Mouse (Mus musculus) MEL (cell line): Measurements from ENCODE around the gene Atp6v1g2. TPM values are rescaled to one million over a fixed set of nuclear protein-coding genes. Genes with fewer than 3 reads are reported as not detected.
A peak's percentile ranks its signal among the peaks of the same experiment; 100 is the strongest.

Experiments used
- DNase-seq: peaks from one replicate; pipeline ENCODE4 v3.0.0; 2011; ENCODE audit warnings: low read depth, low spot score
- H3K27ac ChIP-seq: 2 replicates; pipeline ENCODE4 v1.5.1; 2012; ENCODE audit warnings: low read depth, mild to moderate bottlenecking, control low read depth, low read length, moderate library complexity; ENCODE audit not compliant: control insufficient read depth
- H3K27me3 ChIP-seq, 2 experiments: fragments of 150-350 bp in 1 of 2; sonication (generic) in 1 of 2; 2 replicates each; pipeline ENCODE4 v1.6.1; 2012; ENCODE audit warnings: low read length in 2 of 2, mild to moderate bottlenecking in 2 of 2, improper control_type of control experiment in 1 of 2, moderate library complexity in 1 of 2; ENCODE audit not compliant: insufficient read depth in 2 of 2, control insufficient read depth in 1 of 2
- H3K36me3 ChIP-seq, 2 experiments: 2 replicates each; pipeline ENCODE4 v1.6.1; 2012 to 2014; ENCODE audit warnings: low read length in 2 of 2, improper control_type of control experiment in 1 of 2, inconsistent platforms in 1 of 2, mild to moderate bottlenecking in 1 of 2; ENCODE audit not compliant: insufficient read depth in 2 of 2, control insufficient read depth in 1 of 2
- H3K4me1 ChIP-seq, 2 experiments: fragments of 150-350 bp in 1 of 2; sonication (generic) in 1 of 2; 2 replicates each; pipeline ENCODE4 v1.6.1; 2012; ENCODE audit warnings: low read length in 2 of 2, improper control_type of control experiment in 1 of 2, mild to moderate bottlenecking in 1 of 2; ENCODE audit not compliant: insufficient read depth in 2 of 2, control insufficient read depth in 1 of 2
- H3K4me3 ChIP-seq, 2 experiments: fragments of 150-350 bp in 1 of 2; sonication (generic) in 1 of 2; 2 replicates each; pipeline ENCODE4 v1.5.1; 2012; ENCODE audit warnings: low read depth in 2 of 2, low read length in 2 of 2, mild to moderate bottlenecking in 2 of 2, moderate library complexity in 2 of 2, control low read depth in 1 of 2, improper control_type of control experiment in 1 of 2; ENCODE audit not compliant: control insufficient read depth in 1 of 2, insufficient read depth in 1 of 2
- H3K79me2 ChIP-seq: 2 replicates; pipeline ENCODE4 v1.6.1; 2012; ENCODE audit warnings: mild to moderate bottlenecking, low read length, moderate library complexity; ENCODE audit not compliant: control insufficient read depth, poor library complexity, insufficient read depth
- H3K9ac ChIP-seq: 2 replicates; pipeline ENCODE4 v1.6.1; 2012; ENCODE audit warnings: low read depth, mild to moderate bottlenecking, control low read depth, low read length, moderate library complexity; ENCODE audit not compliant: control insufficient read depth, poor library complexity, severe bottlenecking
- H3K9me3 ChIP-seq: fragments of 150-350 bp; sonication (generic); replicated peaks from 2 replicates; pipeline ENCODE4 v1.6.1; 2012; ENCODE audit warnings: mild to moderate bottlenecking, low read length, improper control_type of control experiment, moderate library complexity; ENCODE audit not compliant: insufficient read depth
- BHLHE40 ChIP-seq: IDR thresholded peaks from 2 replicates; pipeline ENCODE4 v1.6.1; 2012; ENCODE audit warnings: low read depth, mild to moderate bottlenecking, inconsistent platforms, low read length, improper control_type of control experiment, borderline replicate concordance
- CHD1 ChIP-seq: IDR thresholded peaks from 2 replicates; pipeline ENCODE4 v1.6.1; 2012; ENCODE audit warnings: low read depth, mild to moderate bottlenecking, inconsistent platforms, low read length, improper control_type of control experiment
- CHD2 ChIP-seq: IDR thresholded peaks from 2 replicates; pipeline ENCODE4 v1.6.1; 2011; ENCODE audit warnings: low read length, improper control_type of control experiment
- CTCF ChIP-seq, 3 experiments: IDR thresholded peaks in 2 of 3; conservative IDR thresholded peaks in 1 of 3; 2 replicates each; pipeline ENCODE4 v1.5.1; 2011 to 2012; ENCODE audit warnings: low read length in 3 of 3, low read depth in 2 of 3, mild to moderate bottlenecking in 2 of 3, improper control_type of control experiment in 1 of 3, inconsistent platforms in 1 of 3, mixed read lengths in 1 of 3, moderate library complexity in 1 of 3; ENCODE audit not compliant: control insufficient read depth in 1 of 3, insufficient read depth in 1 of 3, poor library complexity in 1 of 3, severe bottlenecking in 1 of 3
- E2F4 ChIP-seq: IDR thresholded peaks from 2 replicates; pipeline ENCODE4 v1.6.1; 2011; ENCODE audit warnings: low read depth, low read length, improper control_type of control experiment, borderline replicate concordance
- ELF1 ChIP-seq: IDR thresholded peaks from 2 replicates; pipeline ENCODE4 v1.6.1; 2014; ENCODE audit warnings: low read depth, mild to moderate bottlenecking, inconsistent platforms, low read length, improper control_type of control experiment, moderate library complexity
- EP300 ChIP-seq, 2 experiments: IDR thresholded peaks; 2 replicates each; pipeline ENCODE4 v1.6.1; 2011; ENCODE audit warnings: improper control_type of control experiment in 2 of 2, low read length in 2 of 2, low read depth in 1 of 2, mild to moderate bottlenecking in 1 of 2
- ETS1 ChIP-seq: IDR thresholded peaks from 2 replicates; pipeline ENCODE4 v1.6.1; 2012; ENCODE audit warnings: low read depth, mild to moderate bottlenecking, inconsistent platforms, low read length, improper control_type of control experiment, moderate library complexity
- GABPA ChIP-seq: IDR thresholded peaks from 2 replicates; pipeline ENCODE4 v1.6.1; 2012; ENCODE audit warnings: low read depth, mild to moderate bottlenecking, inconsistent platforms, low read length, improper control_type of control experiment, moderate library complexity
- GATA1 ChIP-seq: IDR thresholded peaks from 2 replicates; pipeline ENCODE4 v1.6.1; 2011; ENCODE audit warnings: low read depth, low read length, improper control_type of control experiment
- HCFC1 ChIP-seq: IDR thresholded peaks from 2 replicates; pipeline ENCODE4 v1.6.1; 2012; ENCODE audit warnings: low read depth, mild to moderate bottlenecking, inconsistent platforms, low read length, improper control_type of control experiment, moderate library complexity
- KAT2A ChIP-seq: conservative IDR thresholded peaks from 2 replicates; pipeline ENCODE4 v1.6.1; 2012; ENCODE audit warnings: low read depth, low read length, improper control_type of control experiment, inconsistent platforms
- MAFK ChIP-seq: IDR thresholded peaks from 2 replicates; pipeline ENCODE4 v1.6.1; 2011; ENCODE audit warnings: low read depth, mild to moderate bottlenecking, low read length, improper control_type of control experiment, borderline replicate concordance
- MAX ChIP-seq: IDR thresholded peaks from 2 replicates; pipeline ENCODE4 v1.6.1; 2011; ENCODE audit warnings: low read length, improper control_type of control experiment
- MAZ ChIP-seq: IDR thresholded peaks from 2 replicates; pipeline ENCODE4 v1.6.1; 2012; ENCODE audit warnings: low read depth, mild to moderate bottlenecking, inconsistent platforms, low read length, improper control_type of control experiment
- MEF2A ChIP-seq: IDR thresholded peaks from 2 replicates; pipeline ENCODE4 v1.6.1; 2014; ENCODE audit warnings: low read depth, mild to moderate bottlenecking, inconsistent platforms, low read length, improper control_type of control experiment; ENCODE audit not compliant: poor library complexity, insufficient replicate concordance, severe bottlenecking; ENCODE audit errors: extremely low read depth
- MXI1 ChIP-seq: IDR thresholded peaks from 2 replicates; pipeline ENCODE4 v1.6.1; 2011; ENCODE audit warnings: mild to moderate bottlenecking, low read depth, low read length, improper control_type of control experiment
- MYB ChIP-seq: IDR thresholded peaks from 2 replicates; pipeline ENCODE4 v1.6.1; 2011; ENCODE audit warnings: mild to moderate bottlenecking, low read depth, low read length, improper control_type of control experiment
- MYC ChIP-seq: IDR thresholded peaks from 2 replicates; pipeline ENCODE4 v1.6.1; 2011; ENCODE audit warnings: low read depth, mild to moderate bottlenecking, low read length, improper control_type of control experiment, moderate library complexity
- NELFE ChIP-seq: IDR thresholded peaks from 2 replicates; pipeline ENCODE4 v1.6.1; 2011; ENCODE audit warnings: low read depth, low read length, improper control_type of control experiment
- NRF1 ChIP-seq: IDR thresholded peaks from 2 replicates; pipeline ENCODE4 v1.6.1; 2014; ENCODE audit warnings: low read depth, mild to moderate bottlenecking, inconsistent platforms, low read length, improper control_type of control experiment, moderate library complexity; ENCODE audit not compliant: poor library complexity, insufficient read depth, severe bottlenecking
- POLR2A ChIP-seq, 2 experiments: IDR thresholded peaks; 2 replicates each; pipeline ENCODE4 v1.6.1; 2011 to 2012; ENCODE audit warnings: low read length in 2 of 2, mild to moderate bottlenecking in 2 of 2, control low read depth in 1 of 2, improper control_type of control experiment in 1 of 2, low read depth in 1 of 2, moderate library complexity in 1 of 2; ENCODE audit not compliant: control insufficient read depth in 1 of 2, insufficient read depth in 1 of 2, poor library complexity in 1 of 2
- POLR2AphosphoS2 ChIP-seq: IDR thresholded peaks from 2 replicates; pipeline ENCODE4 v1.6.1; 2011; ENCODE audit warnings: low read length, improper control_type of control experiment
- POLR2AphosphoS5 ChIP-seq: IDR thresholded peaks from 2 replicates; pipeline ENCODE4 v1.6.1; 2012; ENCODE audit warnings: low read depth, borderline replicate concordance, mild to moderate bottlenecking, inconsistent platforms, low read length, moderate library complexity, mixed read lengths
- RAD21 ChIP-seq: IDR thresholded peaks from 2 replicates; pipeline ENCODE4 v1.6.1; 2011; ENCODE audit warnings: mild to moderate bottlenecking, low read depth, low read length, improper control_type of control experiment
- RCOR1 ChIP-seq: IDR thresholded peaks from 2 replicates; pipeline ENCODE4 v1.6.1; 2012; ENCODE audit warnings: low read depth, mild to moderate bottlenecking, inconsistent platforms, low read length, improper control_type of control experiment
- SIN3A ChIP-seq: IDR thresholded peaks from 2 replicates; pipeline ENCODE4 v1.6.1; 2012; ENCODE audit warnings: low read length, improper control_type of control experiment, inconsistent platforms
- SMC3 ChIP-seq: IDR thresholded peaks from 2 replicates; pipeline ENCODE4 v1.6.1; 2011; ENCODE audit warnings: low read depth, low read length, improper control_type of control experiment
- TAL1 ChIP-seq: IDR thresholded peaks from 2 replicates; pipeline ENCODE4 v1.6.1; 2012; ENCODE audit warnings: mild to moderate bottlenecking, inconsistent platforms, low read length, moderate library complexity, mixed read lengths
- TBP ChIP-seq: IDR thresholded peaks from 2 replicates; pipeline ENCODE4 v1.8.0; 2011; ENCODE audit warnings: low read depth, low read length, improper control_type of control experiment
- TCF12 ChIP-seq: IDR thresholded peaks from 2 replicates; pipeline ENCODE4 v1.6.1; 2014; ENCODE audit warnings: low read depth, mild to moderate bottlenecking, inconsistent platforms, low read length, improper control_type of control experiment, moderate library complexity
- UBTF ChIP-seq: IDR thresholded peaks from 2 replicates; pipeline ENCODE4 v1.6.1; 2012; ENCODE audit warnings: low read depth, mild to moderate bottlenecking, inconsistent platforms, low read length, improper control_type of control experiment, moderate library complexity, borderline replicate concordance; ENCODE audit not compliant: insufficient read depth
- USF1 ChIP-seq: IDR thresholded peaks from 2 replicates; pipeline ENCODE4 v1.6.1; 2014; ENCODE audit warnings: low read depth, mild to moderate bottlenecking, inconsistent platforms, low read length, improper control_type of control experiment, moderate library complexity
- USF2 ChIP-seq, 2 experiments: IDR thresholded peaks; 2 replicates each; pipeline ENCODE4 v1.6.1; 2011 to 2012; ENCODE audit warnings: improper control_type of control experiment in 2 of 2, low read length in 2 of 2, borderline replicate concordance in 1 of 2, inconsistent platforms in 1 of 2, low read depth in 1 of 2, mild to moderate bottlenecking in 1 of 2; ENCODE audit not compliant: insufficient read depth in 1 of 2
- ZC3H11A ChIP-seq: IDR thresholded peaks from 2 replicates; pipeline ENCODE4 v1.6.1; 2012; ENCODE audit warnings: low read depth, mild to moderate bottlenecking, inconsistent platforms, low read length, improper control_type of control experiment
- ZKSCAN1 ChIP-seq: IDR thresholded peaks from 2 replicates; pipeline ENCODE4 v1.6.1; 2012; ENCODE audit warnings: low read depth, mild to moderate bottlenecking, inconsistent platforms, low read length, improper control_type of control experiment, moderate library complexity
- ZMIZ1 ChIP-seq: IDR thresholded peaks from 2 replicates; pipeline ENCODE4 v1.6.1; 2012; ENCODE audit warnings: low read depth, mild to moderate bottlenecking, inconsistent platforms, low read length, improper control_type of control experiment, moderate library complexity
- ZNF384 ChIP-seq: IDR thresholded peaks from 2 replicates; pipeline ENCODE4 v1.6.1; 2012; ENCODE audit warnings: low read depth, mild to moderate bottlenecking, inconsistent platforms, low read length, improper control_type of control experiment
- polyA plus RNA-seq, 2 experiments: library from polyadenylated mRNA; stranded (reverse) in 1 of 2; unstranded in 1 of 2; fragments of >175 nt in 1 of 2; fragments of >200 nt in 1 of 2; gene quantifications; 2 replicates each; pipeline versions ENCODE4 v1.2.1 to v1.2.4; 2012; ENCODE audit warnings: low replicate concordance in 2 of 2, low read depth in 1 of 2; ENCODE audit not compliant: insufficient read length in 2 of 2, insufficient read depth in 1 of 2, missing spikeins in 1 of 2
- total RNA-seq: library from RNA; depleted of rRNA; stranded (reverse); fragments of 300-350 nt; gene quantifications from 2 replicates; pipeline ENCODE4 v1.2.3, GENCODE M21; 2012

Atp6v1g2 gene
- total and polyA plus RNA-seq, 3 experiments, result 0.46 to 4.7 TPM; not detected in 1

DNA sequence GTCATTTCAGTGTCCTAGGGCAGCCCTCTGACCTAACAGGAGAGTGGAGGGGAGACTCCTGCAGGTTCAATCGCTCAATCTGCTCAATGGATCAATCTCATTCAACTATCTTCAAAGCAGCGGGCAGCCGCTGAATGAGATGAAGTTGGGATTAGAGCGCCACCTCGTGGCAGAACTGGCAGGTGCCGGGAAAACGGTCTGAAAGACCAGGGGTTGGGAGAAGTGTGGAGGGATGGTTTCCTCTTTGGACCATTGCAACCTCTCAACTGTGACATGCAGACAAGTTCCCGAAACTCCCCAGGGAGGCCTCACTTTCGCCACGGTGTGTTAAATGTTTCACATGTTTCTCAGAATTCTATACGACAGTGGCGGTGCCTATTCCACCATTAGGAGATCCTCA is 1.4 kb upstream of the Atp6v1g2 start:
- no peaks in the 10 kb centered on the region for H3K27me3 ChIP-seq
- no peak overlapping the region for H3K27ac ChIP-seq
- H3K79me2 ChIP-seq, result peaks cover 27% of the 10 kb centered on the region
- peaks cover 6 to 13% of the 10 kb centered on the region in 2 experiments for H3K36me3 ChIP-seq
- no peaks in the 10 kb centered on the region for H3K9me3 ChIP-seq
- H3K4me1 ChIP-seq, result peaks cover 0 to 9% of the 10 kb centered on the region in 2 experiments; a peak in 2 of 4 replicates
- no peak overlapping the region for H3K4me3 ChIP-seq
- H3K9ac ChIP-seq, result no peak overlapping the region
- peak; percentile 78 for DNase-seq
- no peak for TF ChIP-seq POLR2AphosphoS2
- TF ChIP-seq E2F4, result no peak
- TF ChIP-seq ZC3H11A, result peak; percentile 86
- no peak for TF ChIP-seq GABPA
- TF ChIP-seq MYC, result 0 out of 2 replicates have a peak, but pooled peaks have one; percentile 37
- no peak for TF ChIP-seq POLR2A (IDR thresholded peaks at IDR 0.05; ENCODE audit: control insufficient read depth in 1 of 2, insufficient read depth in 1 of 2, low read depth in 1 of 2, low read length in 2 of 2, poor library complexity in 1 of 2)
- TF ChIP-seq CHD2, result no peak
- TF ChIP-seq SIN3A, result peak; percentile 65; the same call in 1 of the 2 replicates
- no peak for TF ChIP-seq USF1
- TF ChIP-seq MYB, result no peak
- no peak for TF ChIP-seq NRF1
- no peak for TF ChIP-seq MEF2A
- TF ChIP-seq RAD21, result peak; percentile 83
- no peak for TF ChIP-seq BHLHE40
- no peak for TF ChIP-seq ZKSCAN1
- TF ChIP-seq MAX, result peak; percentile 29; the same call in 1 of the 2 replicates
- TF ChIP-seq USF2 (IDR thresholded peaks at IDR 0.05; ENCODE audit: borderline replicate concordance in 1 of 2, insufficient read depth in 1 of 2, low read depth in 1 of 2, low read length in 2 of 2), result no peak
- no peak for TF ChIP-seq TAL1
- TF ChIP-seq GATA1, result no peak
- TF ChIP-seq HCFC1, result 0 out of 2 replicates have a peak, but pooled peaks have one; percentile 21
- TF ChIP-seq EP300 (IDR thresholded peaks at IDR 0.05; ENCODE audit: low read depth in 1 of 2, low read length in 2 of 2), result no peak
- no peak for TF ChIP-seq TBP
- no peak for TF ChIP-seq POLR2AphosphoS5
- peak; percentile 85 to 93 (median 89) for TF ChIP-seq CTCF (IDR thresholded peaks at IDR 0.05 in 2 of 3, conservative IDR thresholded peaks at IDR 0.05 in 1 of 3; ENCODE audit: control insufficient read depth in 1 of 3, insufficient read depth in 1 of 3, low read depth in 2 of 3, low read length in 3 of 3, poor library complexity in 1 of 3, severe bottlenecking in 1 of 3)
- peak; percentile 96 for TF ChIP-seq SMC3
- no peak for TF ChIP-seq ZMIZ1
- peak; percentile 24; the same call in 1 of the 2 replicates for TF ChIP-seq ZNF384
- 0 out of 2 replicates have a peak, but pooled peaks have one; percentile 13 for TF ChIP-seq ELF1
- TF ChIP-seq TCF12, result no peak
- no peak for TF ChIP-seq ETS1
- TF ChIP-seq CHD1, result no peak
- TF ChIP-seq MAFK, result no peak
- no peak for TF ChIP-seq UBTF
- TF ChIP-seq KAT2A, result no peak
- TF ChIP-seq NELFE, result no peak
- no peak for TF ChIP-seq MAZ
- TF ChIP-seq RCOR1, result no peak
- TF ChIP-seq MXI1, result no peak
